Mouse (Mus musculus) neural tube, embryonic 15.5 days (tissue): ENCODE results near the gene Aldh1l1. TPM values are rescaled to one million over a fixed set of nuclear protein-coding genes. Genes with fewer than 3 reads are reported as not detected.

Source experiments
- ATAC-seq: fragments of 200-750 bp; cut with Nextera tagmentation; 2 replicates; pipeline ENCODE4 v1.8.0; 2017; ENCODE audit warnings: mild to moderate bottlenecking, moderate TSS enrichment, moderate library complexity; ENCODE audit not compliant: low FRiP score
- H3K27ac ChIP-seq: fragments of 300-500 bp; sonication (generic); replicated peaks from 2 replicates; pipeline ENCODE4 v1.5.1; 2015; ENCODE audit warnings: mild to moderate bottlenecking, inconsistent platforms
- H3K27me3 ChIP-seq: fragments of 300-500 bp; sonication (generic); replicated peaks from 2 replicates; pipeline ENCODE4 v1.6.1; 2015; ENCODE audit warnings: inconsistent platforms
- H3K36me3 ChIP-seq: fragments of 300-500 bp; sonication (generic); 2 replicates; pipeline ENCODE4 v1.6.1; 2015; ENCODE audit warnings: inconsistent platforms
- H3K4me1 ChIP-seq: fragments of 300-500 bp; sonication (generic); 2 replicates; pipeline ENCODE4 v1.6.1; 2015; ENCODE audit warnings: inconsistent platforms
- H3K4me2 ChIP-seq: fragments of 300-500 bp; sonication (generic); 2 replicates; pipeline ENCODE4 v1.6.1; 2015; ENCODE audit warnings: inconsistent platforms, mild to moderate bottlenecking, moderate library complexity
- H3K4me3 ChIP-seq: fragments of 300-500 bp; sonication (generic); replicated peaks from 2 replicates; pipeline ENCODE4 v1.5.1; 2015; ENCODE audit warnings: mild to moderate bottlenecking, inconsistent platforms
- H3K9ac ChIP-seq: fragments of 300-500 bp; sonication (generic); replicated peaks from 2 replicates; pipeline ENCODE4 v1.6.1; 2015; ENCODE audit warnings: mild to moderate bottlenecking, inconsistent platforms
- H3K9me3 ChIP-seq: fragments of 300-500 bp; sonication (generic); replicated peaks from 2 replicates; pipeline ENCODE4 v1.6.1; 2016; ENCODE audit warnings: inconsistent platforms
- WGBS: fragments of 180-500 bp; shearing (Covaris S2); methylation state at CpG from one replicate; pipeline ENCODE4 v1.1.7; 2015; ENCODE audit warnings: mixed read lengths; 5-methylcytosine and 5-hydroxymethylcytosine counted together
- polyA plus RNA-seq: library from polyadenylated mRNA; unstranded; fragments of >200 nt; fragmentation: Nextera tagmentation; extraction: Ambion mirVana; gene quantifications from 2 replicates; pipeline ENCODE4 v1.2.1, GENCODE M21; 2015

Aldh1l1 gene
- polyA plus RNA-seq, 1 experiment from 2014 or later: 68.2 TPM

GRCm38 (mm10) chr6:90553197-90553596, 67.0 kb downstream of the Aldh1l1 start:
- Histone ChIP-seq H3K27me3 (no peaks in the 10 kb centered on the region), H3K9me3 (no peaks in the 10 kb centered on the region), H3K4me2 (peak overlapping the region; percentile 47), H3K4me1 (no peaks in the 10 kb centered on the region), H3K27ac (no peak overlapping the region), H3K4me3 (0 out of 2 replicates have a peak overlapping the region, but pooled peaks have one; percentile 11), H3K9ac (no peak overlapping the region), H3K36me3 (no peaks in the 10 kb centered on the region)
- ATAC-seq: no peak

DNA sequence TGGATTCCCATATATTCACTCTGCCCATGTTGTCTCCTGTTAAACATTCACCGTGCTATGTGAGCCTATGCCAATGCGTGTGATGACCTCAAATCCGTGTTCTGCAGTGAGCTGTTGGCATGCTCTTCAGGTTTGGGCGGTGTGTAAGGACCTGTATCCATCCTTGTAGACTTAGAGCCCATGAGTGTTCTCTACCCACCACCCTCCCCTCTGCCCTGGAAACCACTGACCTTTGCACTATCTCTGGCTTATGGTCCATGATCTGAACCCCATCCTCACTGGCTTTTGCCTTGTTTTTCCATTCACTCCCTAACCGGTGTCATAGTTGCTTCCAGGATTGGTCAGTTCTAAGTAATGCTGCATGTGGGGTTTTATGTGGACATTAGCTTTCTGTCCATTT, 67.5 kb downstream of the Aldh1l1 start:
- Histone ChIP-seq H3K4me1 (no peaks in the 10 kb centered on the region), H3K4me2 (peak overlapping the region; percentile 47), H3K9me3 (no peaks in the 10 kb centered on the region), H3K9ac (no peak overlapping the region), H3K27ac (no peak overlapping the region), H3K36me3 (no peaks in the 10 kb centered on the region), H3K4me3 (no peak overlapping the region), H3K27me3 (no peaks in the 10 kb centered on the region)
- 89% methylated on average over 5 of the region's 5 CpGs for WGBS
- ATAC-seq: no peak

DNA sequence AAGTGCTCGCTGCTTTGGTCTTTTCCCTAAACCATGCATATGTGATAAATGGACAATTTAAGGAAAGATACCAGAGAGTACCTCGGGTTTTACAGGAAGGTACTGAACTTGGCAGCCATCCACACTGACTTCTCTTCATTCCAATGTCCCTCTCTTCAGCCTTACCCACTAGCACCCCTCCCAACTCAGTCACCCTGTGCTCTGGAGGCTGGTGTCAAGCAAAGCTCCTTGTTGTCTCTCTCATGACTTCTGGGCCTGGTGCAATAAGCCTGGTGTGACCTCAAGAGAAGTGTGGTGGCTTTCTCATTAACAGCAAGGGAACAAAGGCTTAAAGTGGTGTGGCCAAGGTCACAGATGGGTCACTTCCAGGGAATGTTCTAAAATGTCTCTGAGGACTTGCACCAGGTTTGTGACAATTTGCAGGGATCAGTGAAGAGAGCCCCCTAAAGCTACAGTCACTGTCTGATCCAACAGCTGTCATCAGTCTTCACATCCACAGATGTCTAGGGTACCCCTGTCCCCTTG, 70.4 kb downstream of the Aldh1l1 start:
- ATAC-seq: no peak
- Histone ChIP-seq H3K27me3 (no peaks in the 10 kb centered on the region), H3K9ac (no peak overlapping the region), H3K9me3 (no peaks in the 10 kb centered on the region), H3K4me3 (no peak overlapping the region), H3K4me1 (peaks cover 8% of the 10 kb centered on the region), H3K36me3 (no peaks in the 10 kb centered on the region), H3K27ac (no peak overlapping the region), H3K4me2 (no peak overlapping the region)
- WGBS: 65% methylated on average over 2 of the region's 2 CpGs

DNA sequence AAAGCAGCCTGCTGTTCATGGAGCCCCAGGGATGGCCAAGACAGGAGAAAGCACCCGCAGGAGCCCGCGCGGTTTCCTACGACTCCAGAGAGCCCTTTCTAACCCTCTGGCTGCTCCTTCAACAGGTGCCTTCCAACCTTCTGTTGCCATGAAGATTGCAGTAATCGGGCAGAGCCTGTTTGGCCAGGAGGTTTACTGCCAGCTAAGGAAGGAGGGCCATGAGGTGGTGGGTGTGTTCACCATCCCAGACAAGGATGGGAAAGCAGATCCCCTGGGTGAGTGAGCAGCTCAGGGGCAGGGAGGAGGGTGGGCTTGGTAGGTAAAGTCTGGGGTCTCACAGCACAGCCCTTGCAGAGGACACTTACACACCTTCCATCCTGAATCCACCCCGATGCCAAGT, 70.8 kb downstream of the Aldh1l1 start:
- Histone ChIP-seq H3K4me2 (no peak overlapping the region), H3K4me3 (no peak overlapping the region), H3K27me3 (no peaks in the 10 kb centered on the region), H3K9me3 (no peaks in the 10 kb centered on the region), H3K36me3 (no peaks in the 10 kb centered on the region), H3K27ac (no peak overlapping the region), H3K4me1 (peaks cover 8% of the 10 kb centered on the region), H3K9ac (no peak overlapping the region)
- ATAC-seq: no peak
- 90% methylated on average over 7 of the region's 7 CpGs for WGBS

DNA sequence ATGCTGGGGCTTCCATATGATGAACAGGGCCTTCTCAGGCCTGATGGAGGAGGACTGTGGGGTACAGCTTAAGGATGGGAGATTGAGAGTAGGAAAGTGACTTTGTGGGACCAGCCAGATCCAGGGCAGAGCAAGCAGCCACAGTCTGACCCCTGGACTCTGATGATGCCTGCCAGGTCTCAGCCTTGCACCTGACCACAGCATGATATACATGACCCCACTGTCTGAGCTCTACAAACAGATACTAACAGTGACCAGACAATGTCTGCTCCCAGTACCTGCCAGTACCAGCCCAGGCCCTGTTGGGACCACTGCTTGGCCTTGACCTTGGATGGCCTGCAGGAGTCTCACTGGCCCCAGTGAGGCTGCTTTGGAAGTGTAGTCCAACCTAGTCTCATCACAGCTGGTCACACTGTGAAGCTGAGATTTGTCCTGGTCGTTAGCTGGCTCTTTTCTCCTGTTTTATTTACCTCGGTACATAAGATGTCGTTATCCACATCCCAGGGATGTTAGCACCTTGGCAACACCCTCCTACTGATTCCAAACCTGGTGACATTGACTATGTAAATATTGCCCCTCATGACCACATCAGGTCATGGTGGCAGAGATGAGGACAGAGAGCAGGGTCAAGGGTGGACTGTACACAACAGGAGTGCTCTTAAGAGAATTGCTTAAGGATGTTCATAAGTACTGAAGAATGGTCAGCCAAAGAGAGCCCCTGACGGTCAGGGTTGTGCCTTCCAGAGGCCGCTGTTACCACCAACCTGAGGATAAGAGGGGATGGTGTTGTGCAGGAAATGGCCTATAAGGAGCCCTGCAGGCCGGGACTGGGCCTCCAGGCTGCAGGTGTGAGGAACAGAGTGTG, 71.8 kb downstream of the Aldh1l1 start:
- Histone ChIP-seq H3K27me3 (no peaks in the 10 kb centered on the region), H3K9ac (no peak overlapping the region), H3K4me3 (no peak overlapping the region), H3K4me2 (no peak overlapping the region), H3K9me3 (no peaks in the 10 kb centered on the region), H3K27ac (no peak overlapping the region), H3K36me3 (no peaks in the 10 kb centered on the region), H3K4me1 (peaks cover 8% of the 10 kb centered on the region)
- no peak for ATAC-seq
- WGBS: 78% methylated on average over 6 of the region's 6 CpGs

DNA sequence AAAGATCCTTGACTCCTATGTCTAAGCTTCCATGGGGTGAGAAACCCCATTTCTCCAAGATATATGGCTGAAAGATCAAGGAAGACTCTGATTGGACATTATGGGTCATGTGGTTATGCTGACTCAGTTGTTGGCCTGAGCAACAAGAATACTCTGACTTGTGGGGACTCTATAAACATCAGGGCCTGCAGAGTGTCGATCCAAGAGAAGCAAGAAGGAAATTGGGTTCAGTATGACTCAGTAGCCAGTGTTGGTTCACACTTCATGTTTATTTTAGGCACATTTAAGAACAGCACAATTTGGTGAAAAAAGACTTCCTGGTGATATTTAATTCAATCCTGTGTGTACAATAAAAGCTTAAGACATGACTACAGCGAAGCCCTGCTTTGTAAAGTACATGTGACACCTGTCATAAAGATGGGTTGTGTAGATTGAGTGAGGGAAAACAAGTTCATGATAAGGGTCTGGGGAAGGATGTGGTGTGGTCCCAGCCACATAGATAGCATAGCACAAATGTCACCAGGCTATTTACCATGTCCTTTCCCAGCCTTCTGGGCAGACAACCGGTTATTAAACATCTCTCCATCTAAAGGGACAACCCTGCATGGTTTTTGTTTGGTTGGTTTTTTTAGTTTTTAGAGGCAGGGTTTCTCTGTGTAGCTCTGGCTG, 74.3 kb downstream of the Aldh1l1 start:
- Histone ChIP-seq H3K27ac (peak overlapping the region; percentile 76), H3K9ac (no peak overlapping the region), H3K9me3 (no peaks in the 10 kb centered on the region), H3K4me2 (no peak overlapping the region), H3K36me3 (no peaks in the 10 kb centered on the region), H3K27me3 (no peaks in the 10 kb centered on the region), H3K4me1 (peaks cover 14% of the 10 kb centered on the region), H3K4me3 (no peak overlapping the region)
- ATAC-seq: no peak
- WGBS: 87% methylated on average over 3 of the region's 3 CpGs

DNA sequence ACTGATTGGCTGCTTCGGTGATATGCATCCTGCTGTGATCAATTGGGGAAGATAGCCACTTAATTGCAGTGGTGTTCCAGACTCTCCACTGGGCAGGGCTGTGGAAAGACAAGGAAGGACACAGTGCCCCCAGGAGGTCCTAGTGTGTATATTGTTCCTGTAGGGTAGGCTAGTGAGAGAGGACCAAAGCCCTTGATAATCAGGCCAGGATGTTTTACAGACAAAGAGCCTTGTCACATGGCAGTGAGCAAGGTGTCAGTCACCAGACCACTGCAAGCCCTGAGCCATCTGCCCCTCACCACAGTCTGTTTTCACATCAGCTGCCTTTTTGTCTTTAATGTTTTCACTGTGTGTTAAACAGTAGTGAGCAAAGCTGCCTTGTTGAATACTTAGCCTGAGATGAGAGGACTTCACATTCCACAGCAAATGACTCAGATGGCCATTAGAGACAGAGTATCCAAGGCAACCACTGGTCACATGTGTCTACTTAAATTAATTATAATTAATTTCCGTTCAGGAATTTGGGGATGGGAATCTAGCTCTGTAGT, 75.1 kb downstream of the Aldh1l1 start:
- peak; percentile 68 for ATAC-seq
- Histone ChIP-seq H3K27me3 (no peaks in the 10 kb centered on the region), H3K36me3 (no peaks in the 10 kb centered on the region), H3K9ac (no peak overlapping the region), H3K9me3 (no peaks in the 10 kb centered on the region), H3K27ac (peak overlapping the region; percentile 76), H3K4me2 (no peak overlapping the region), H3K4me3 (no peak overlapping the region), H3K4me1 (peaks cover 14% of the 10 kb centered on the region)
- 18% methylated on average over 2 of the region's 2 CpGs for WGBS

DNA sequence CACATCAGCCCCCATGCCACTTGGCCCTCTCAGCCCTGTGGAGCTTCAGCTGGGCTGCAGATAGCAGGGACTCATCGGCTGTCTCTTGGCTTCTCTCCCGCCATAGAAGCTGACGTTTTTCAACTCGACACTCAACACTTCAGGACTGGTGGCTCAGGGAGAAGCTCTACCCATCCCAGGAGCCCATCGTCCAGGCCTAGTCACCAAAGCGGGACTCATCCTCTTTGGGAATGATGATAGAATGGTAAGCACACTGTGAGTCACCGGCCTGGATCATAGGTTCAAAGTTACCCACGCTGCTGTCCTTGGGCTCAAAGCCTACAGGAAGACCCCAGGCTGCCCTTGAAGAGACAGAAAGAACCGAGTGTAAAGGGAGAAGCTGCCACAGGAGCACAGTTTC, 78.0 kb downstream of the Aldh1l1 start:
- Histone ChIP-seq H3K36me3 (no peaks in the 10 kb centered on the region), H3K27me3 (no peaks in the 10 kb centered on the region), H3K27ac (no peak overlapping the region), H3K4me2 (no peak overlapping the region), H3K9ac (no peak overlapping the region), H3K4me3 (no peak overlapping the region), H3K4me1 (peaks cover 16% of the 10 kb centered on the region), H3K9me3 (no peaks in the 10 kb centered on the region)
- 80% methylated on average over 9 of the region's 9 CpGs for WGBS
- ATAC-seq: no peak

- no peak for ATAC-seq
- H3K27ac ChIP-seq: no peak overlapping the region; the same call in 1 of the 2 replicates
- peaks cover 16% of the 10 kb centered on the region for H3K4me1 ChIP-seq
- no peaks in the 10 kb centered on the region for H3K36me3 ChIP-seq
- H3K4me2 ChIP-seq: no peak overlapping the region
- H3K27me3 ChIP-seq: no peaks in the 10 kb centered on the region
- H3K9ac ChIP-seq: no peak overlapping the region
- no peaks in the 10 kb centered on the region for H3K9me3 ChIP-seq
- WGBS: 53% methylated on average over 13 of the region's 13 CpGs
- no peak overlapping the region for H3K4me3 ChIP-seq
Measured at GRCm38 (mm10) chr6:90565357-90566215, 79.4 kb downstream of the Aldh1l1 start.

GRCm38 (mm10) chr6:90567486-90567885, 81.3 kb downstream of the Aldh1l1 start:
- H3K4me1 ChIP-seq: peaks cover 8% of the 10 kb centered on the region
- no peak overlapping the region for H3K4me3 ChIP-seq
- no peak overlapping the region for H3K27ac ChIP-seq
- H3K9me3 ChIP-seq: no peaks in the 10 kb centered on the region
- no peaks in the 10 kb centered on the region for H3K36me3 ChIP-seq
- no peaks in the 10 kb centered on the region for H3K27me3 ChIP-seq
- H3K4me2 ChIP-seq: no peak overlapping the region
- WGBS: 87% methylated on average over 3 of the region's 3 CpGs
- no peak for ATAC-seq
- H3K9ac ChIP-seq: no peak overlapping the region

GRCm38 (mm10) chr6:90567928-90568327, 81.7 kb downstream of the Aldh1l1 start:
- Histone ChIP-seq H3K9ac (no peak overlapping the region), H3K9me3 (no peaks in the 10 kb centered on the region), H3K4me2 (no peak overlapping the region), H3K36me3 (no peaks in the 10 kb centered on the region), H3K27me3 (no peaks in the 10 kb centered on the region), H3K4me3 (no peak overlapping the region), H3K4me1 (peaks cover 8% of the 10 kb centered on the region), H3K27ac (no peak overlapping the region)
- ATAC-seq: no peak
- WGBS: 88% methylated on average over 3 of the region's 3 CpGs
